Mouse (Mus musculus): ENCODE measurements around the gene Hspb8. TPM values are rescaled to one million over a fixed set of nuclear protein-coding genes. Genes with fewer than 3 reads are reported as not detected.

Gene Hspb8
- total and polyA plus RNA-seq, 2 experiments from 2014 or later: 26.9 to 102 TPM

- Histone ChIP-seq H3K36me3 (replicated peaks; ENCODE audit: control insufficient read depth, insufficient read depth, low read length) (no peaks in the 10 kb centered on the region), H3K27me3 (ENCODE audit: control insufficient read depth, insufficient read depth, low read length) (no peaks in the 10 kb centered on the region), H3K9me3 (replicated peaks; ENCODE audit: control insufficient read depth, low read length) (no peaks in the 10 kb centered on the region), H3K4me3 (ENCODE audit: low read depth, low read length) (no peak overlapping the region), H3K4me2 (ENCODE audit: low read depth, low read length) (no peak overlapping the region), H3K4me1 (ENCODE audit: control insufficient read depth, insufficient read depth) (no peaks in the 10 kb centered on the region; the same call in 1 of the 2 replicates), H3K9ac (replicated peaks; ENCODE audit: low read depth, low read length) (no peak overlapping the region), H3K27ac (ENCODE audit: low read depth) (no peak overlapping the region)
- ATAC-seq (ENCODE audit: insufficient read depth, low read depth): no peak
- TF ChIP-seq CTCF (IDR thresholded peaks at IDR 0.05; ENCODE audit: low read depth): no peak
- no peak for TF ChIP-seq EP300 (IDR thresholded peaks at IDR 0.05; ENCODE audit: low read depth)
- no peak for DNase-seq (ENCODE audit: low spot score)
- 28% methylated on average over 4 of the region's 4 CpGs for WGBS
These were observed 17.6 kb upstream of the Hspb8 start for GRCm38 (mm10) chr5:116440251-116440650.

GRCm38 (mm10) chr5:116438328-116438727 lies 15.7 kb upstream of the Hspb8 start:
- no peaks in the 10 kb centered on the region for H3K36me3 ChIP-seq (replicated peaks; ENCODE audit: control insufficient read depth, insufficient read depth, low read length)

GRCm38 (mm10) chr5:116436117-116436516 lies 13.5 kb upstream of the Hspb8 start:
- H3K4me1 ChIP-seq (ENCODE audit: control insufficient read depth, insufficient read depth): peaks cover 4% of the 10 kb centered on the region; the same call in 1 of the 2 replicates
- H3K27ac ChIP-seq (ENCODE audit: low read depth): no peak overlapping the region
- ATAC-seq (ENCODE audit: insufficient read depth, low read depth): no peak
- H3K27me3 ChIP-seq (ENCODE audit: control insufficient read depth, insufficient read depth, low read length): no peaks in the 10 kb centered on the region
- H3K4me3 ChIP-seq (ENCODE audit: low read depth, low read length): no peak overlapping the region
- DNase-seq (ENCODE audit: low spot score): no peak
- H3K9ac ChIP-seq (replicated peaks; ENCODE audit: low read depth, low read length): no peak overlapping the region
- H3K4me2 ChIP-seq (ENCODE audit: low read depth, low read length): no peak overlapping the region
- H3K36me3 ChIP-seq (replicated peaks; ENCODE audit: control insufficient read depth, insufficient read depth, low read length): no peaks in the 10 kb centered on the region
- TF ChIP-seq EP300 (IDR thresholded peaks at IDR 0.05; ENCODE audit: low read depth): no peak
- TF ChIP-seq CTCF (IDR thresholded peaks at IDR 0.05; ENCODE audit: low read depth): no peak
- H3K9me3 ChIP-seq (replicated peaks; ENCODE audit: control insufficient read depth, low read length): no peaks in the 10 kb centered on the region

More at GRCm38 (mm10) chr5:116438328-116438727, 15.7 kb upstream of the Hspb8 start:
- peaks cover 4% of the 10 kb centered on the region; the same call in 1 of the 2 replicates for H3K4me1 ChIP-seq (ENCODE audit: control insufficient read depth, insufficient read depth)
- TF ChIP-seq CTCF (IDR thresholded peaks at IDR 0.05; ENCODE audit: low read depth) (no peak), EP300 (IDR thresholded peaks at IDR 0.05; ENCODE audit: low read depth) (no peak)
- H3K9ac ChIP-seq (replicated peaks; ENCODE audit: low read depth, low read length): no peak overlapping the region
- H3K27ac ChIP-seq (ENCODE audit: low read depth): no peak overlapping the region
- H3K27me3 ChIP-seq (ENCODE audit: control insufficient read depth, insufficient read depth, low read length): no peaks in the 10 kb centered on the region
- H3K4me3 ChIP-seq (ENCODE audit: low read depth, low read length): no peak overlapping the region
- DNase-seq (ENCODE audit: low spot score) (no peak), ATAC-seq (ENCODE audit: insufficient read depth, low read depth) (no peak)
- no peak overlapping the region for H3K4me2 ChIP-seq (ENCODE audit: low read depth, low read length)
- no peaks in the 10 kb centered on the region for H3K9me3 ChIP-seq (replicated peaks; ENCODE audit: control insufficient read depth, low read length)
- WGBS: 37% methylated on average over 4 of the region's 4 CpGs

GRCm38 (mm10) chr5:116434976-116435850 lies 12.5 kb upstream of the Hspb8 start:
- no peak overlapping the region for H3K27ac ChIP-seq (ENCODE audit: low read depth)
- 41% methylated on average over 13 of the region's 13 CpGs for WGBS
- DNase-seq (ENCODE audit: low spot score) (no peak), ATAC-seq (ENCODE audit: insufficient read depth, low read depth) (no peak)
- TF ChIP-seq CTCF (IDR thresholded peaks at IDR 0.05; ENCODE audit: low read depth) (no peak), EP300 (IDR thresholded peaks at IDR 0.05; ENCODE audit: low read depth) (no peak)
- H3K4me1 ChIP-seq (ENCODE audit: control insufficient read depth, insufficient read depth): peaks cover 4% of the 10 kb centered on the region; the same call in 1 of the 2 replicates
- H3K4me3 ChIP-seq (ENCODE audit: low read depth, low read length): no peak overlapping the region
- no peaks in the 10 kb centered on the region for H3K36me3 ChIP-seq (replicated peaks; ENCODE audit: control insufficient read depth, insufficient read depth, low read length)
- H3K4me2 ChIP-seq (ENCODE audit: low read depth, low read length): no peak overlapping the region
- no peak overlapping the region for H3K9ac ChIP-seq (replicated peaks; ENCODE audit: low read depth, low read length)
- no peaks in the 10 kb centered on the region for H3K27me3 ChIP-seq (ENCODE audit: control insufficient read depth, insufficient read depth, low read length)
- H3K9me3 ChIP-seq (replicated peaks; ENCODE audit: control insufficient read depth, low read length): no peaks in the 10 kb centered on the region

GRCm38 (mm10) chr5:116432871-116433270 lies 10.2 kb upstream of the Hspb8 start:
- Histone ChIP-seq H3K9me3 (replicated peaks; ENCODE audit: control insufficient read depth, low read length) (no peaks in the 10 kb centered on the region), H3K27ac (ENCODE audit: low read depth) (no peak overlapping the region), H3K4me3 (ENCODE audit: low read depth, low read length) (no peak overlapping the region), H3K9ac (replicated peaks; ENCODE audit: low read depth, low read length) (no peak overlapping the region), H3K4me1 (ENCODE audit: control insufficient read depth, insufficient read depth) (peaks cover 4% of the 10 kb centered on the region; the same call in 1 of the 2 replicates), H3K36me3 (replicated peaks; ENCODE audit: control insufficient read depth, insufficient read depth, low read length) (no peaks in the 10 kb centered on the region), H3K27me3 (ENCODE audit: control insufficient read depth, insufficient read depth, low read length) (no peaks in the 10 kb centered on the region), H3K4me2 (ENCODE audit: low read depth, low read length) (no peak overlapping the region)
- ATAC-seq (ENCODE audit: insufficient read depth, low read depth) (no peak), DNase-seq (ENCODE audit: low spot score) (no peak)
- TF ChIP-seq CTCF (IDR thresholded peaks at IDR 0.05; ENCODE audit: low read depth) (no peak), EP300 (IDR thresholded peaks at IDR 0.05; ENCODE audit: low read depth) (no peak)
- WGBS: 65% methylated on average over 7 of the region's 7 CpGs
